In genomic region chr16:93324911-93325310, GRCm38 (mm10) we compare ENCODE assay signal across 27 mouse cellular contexts.
A peak's percentile ranks its signal among the peaks of the same experiment; 100 is the strongest.
DNase-seq lines count a peak whose midpoint lies in the region.
"Had no signal": no experiment of that assay in that cellular context is flagged by ENCODE, and none has a peak within 500 bp of the region (broad histone marks: within the 10 kb centered on the region; RNA-seq: fewer than 3 reads in every experiment).

No protein-coding gene starts in this region.

- DNase-seq in adrenal gland, postnatal 10 days: peak; percentile 26
- DNase-seq in adrenal gland, adult 18-20 months (ENCODE audit: low spot score in 2 of 2): no peak
- DNase-seq in 3T3-L1 (ENCODE audit: low read depth, low spot score) (peak; percentile 33), adipocyte (ENCODE audit: low spot score) (peak; percentile 96)
- DNase-seq in lung, postnatal 25 days (ENCODE audit: low spot score): peak; percentile 8
- no peak for DNase-seq in kidney, postnatal 36 days
- DNase-seq in forebrain, embryonic 10.5 days (ENCODE audit: extremely low spot score, low spot score): no peak
- DNase-seq: cerebellum, adult 18-20 months; cerebellum, postnatal 14 days; gastrocnemius, postnatal 10 days; heart, postnatal 10 days; kidney, adult 9 months; kidney, postnatal 10 days; liver, postnatal 0 days; retina, postnatal 1 day; right cerebral cortex, postnatal 14 days; thymus, adult 18-20 months; thymus, postnatal 25 days had no signal

- H3K27me3 ChIP-seq in forebrain, embryonic 10.5 days (ENCODE audit: poor library complexity, severe bottlenecking): no peaks in the 10 kb centered on the region
- H3K27me3 ChIP-seq: forebrain, embryonic 13.5 days; midbrain, embryonic 15.5 days; neural tube, embryonic 15.5 days had no signal

- H3K27ac ChIP-seq in forebrain, embryonic 10.5 days: no peak overlapping the region
- H3K27ac ChIP-seq: forebrain, embryonic 13.5 days; heart, embryonic 13.5 days; hindbrain, embryonic 14.5 days; left cerebral cortex, adult 2 months; limb, embryonic 12.5 days; midbrain, embryonic 15.5 days; neural tube, embryonic 15.5 days; stomach, postnatal 0 days had no signal

- H3K9me3 ChIP-seq in forebrain, embryonic 10.5 days: 0 out of 2 replicates have a peak, but pooled peaks cover 5% of the 10 kb centered on the region
- H3K9me3 ChIP-seq: midbrain, embryonic 15.5 days; neural tube, embryonic 15.5 days had no signal

- WGBS in forebrain, embryonic 10.5 days: 87% methylated on average over 5 of the region's 5 CpGs

- H3K36me3 ChIP-seq in forebrain, embryonic 10.5 days (replicated peaks): no peaks in the 10 kb centered on the region
- H3K36me3 ChIP-seq: heart, embryonic 13.5 days; limb, embryonic 12.5 days; midbrain, embryonic 15.5 days; neural tube, embryonic 15.5 days had no signal

- peaks cover 14% of the 10 kb centered on the region for H3K4me1 ChIP-seq in forebrain, embryonic 10.5 days
- H3K4me1 ChIP-seq: midbrain, embryonic 15.5 days had no signal

- no peak overlapping the region for H3K4me3 ChIP-seq in forebrain, embryonic 10.5 days
- H3K4me3 ChIP-seq: erythroblast, embryonic 14.5 days; forebrain, embryonic 13.5 days; heart, embryonic 13.5 days; left cerebral cortex, adult 2 months; limb, embryonic 12.5 days; midbrain, embryonic 15.5 days; neural tube, embryonic 15.5 days had no signal

Comparison
In these comparisons a context has a peak if more than half of its experiments do, and no peak if none do; other contexts are left out.
1. DNase-seq: peak in adrenal gland, postnatal 10 days (single experiment), 3T3-L1 (single experiment), adipocyte (single experiment) and lung, postnatal 25 days (single experiment); none in adrenal gland, adult 18-20 months (0 of 2), kidney, postnatal 36 days (0 of 2) and forebrain, embryonic 10.5 days (single experiment).